Mouse (Mus musculus): ENCODE data around the gene Dclk1. TPM values are rescaled to one million over a fixed set of nuclear protein-coding genes. Genes with fewer than 3 reads are reported as not detected.

The Dclk1 gene
- polyA plus RNA-seq, 1 experiment from 2014 or later: 148 TPM

DNA sequence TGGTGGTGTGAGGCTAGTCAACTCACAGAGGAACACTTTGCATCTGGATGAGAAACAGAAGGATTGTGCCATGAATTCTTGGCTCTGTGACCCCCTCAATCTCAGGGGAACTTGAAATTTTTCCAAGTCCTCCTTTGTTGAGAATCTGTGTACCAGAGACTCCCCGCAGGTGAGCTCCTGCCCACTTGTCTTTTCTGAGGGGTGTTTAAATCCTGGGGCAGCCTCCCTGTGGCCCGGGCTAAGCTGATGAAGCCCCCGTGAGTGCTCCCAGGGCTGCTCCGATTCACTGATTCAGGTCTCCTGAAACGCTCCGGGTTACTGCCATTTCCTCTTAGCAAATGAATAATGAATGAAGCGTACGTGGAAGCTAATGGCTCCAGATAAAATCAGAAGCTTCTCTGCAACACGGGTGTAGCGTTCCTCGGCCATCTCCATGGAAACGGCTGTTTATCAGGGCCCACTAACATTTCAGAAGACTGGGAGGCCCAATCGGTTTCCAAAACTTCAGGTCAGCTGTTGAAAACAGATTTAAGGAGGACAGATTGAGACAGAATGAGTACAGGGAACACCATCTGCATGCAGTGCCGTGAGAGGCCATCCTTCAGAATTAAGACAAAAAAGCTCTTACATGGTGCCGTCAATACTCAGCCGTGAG is 105.3 kb downstream of the Dclk1 start:
- no peak overlapping the region for H3K9ac ChIP-seq
- no peaks in the 10 kb centered on the region for H3K27me3 ChIP-seq
- 16% methylated on average over 16 of the region's 16 CpGs for WGBS
- H3K4me3 ChIP-seq (replicated peaks): no peak overlapping the region
- no peaks in the 10 kb centered on the region for H3K36me3 ChIP-seq (replicated peaks)
- peaks cover 58% of the 10 kb centered on the region for H3K4me1 ChIP-seq
- ATAC-seq (ENCODE audit: low FRiP score): 0 out of 2 replicates have a peak, but pooled peaks have one; percentile 9
- peak overlapping the region; percentile 35 for H3K4me2 ChIP-seq
- H3K27ac ChIP-seq: peak overlapping the region; percentile 83
- no peaks in the 10 kb centered on the region for H3K9me3 ChIP-seq

- Histone ChIP-seq H3K4me2 (peak overlapping the region; percentile 35), H3K27ac (peak overlapping the region; percentile 83), H3K9me3 (no peaks in the 10 kb centered on the region), H3K36me3 (replicated peaks) (no peaks in the 10 kb centered on the region), H3K27me3 (no peaks in the 10 kb centered on the region), H3K4me1 (peaks cover 63% of the 10 kb centered on the region), H3K9ac (no peak overlapping the region), H3K4me3 (replicated peaks) (no peak overlapping the region)
- WGBS: 79% methylated on average over 5 of the region's 5 CpGs
- ATAC-seq (ENCODE audit: low FRiP score): no peak
These were observed 105.8 kb downstream of the Dclk1 start for GRCm38 (mm10) chr3:55348026-55348390.

- H3K4me3 ChIP-seq (replicated peaks): no peak overlapping the region
- H3K27ac ChIP-seq: 0 out of 2 replicates have a peak overlapping the region, but pooled peaks have one; percentile 5
- 70% methylated on average over 2 of the region's 2 CpGs for WGBS
- no peaks in the 10 kb centered on the region for H3K36me3 ChIP-seq (replicated peaks)
- H3K27me3 ChIP-seq: no peaks in the 10 kb centered on the region
- H3K4me1 ChIP-seq: peaks cover 74% of the 10 kb centered on the region
- H3K9me3 ChIP-seq: no peaks in the 10 kb centered on the region
- ATAC-seq (ENCODE audit: low FRiP score): no peak
- no peak overlapping the region for H3K9ac ChIP-seq
- no peak overlapping the region for H3K4me2 ChIP-seq
These were observed 108.0 kb downstream of the Dclk1 start for GRCm38 (mm10) chr3:55350194-55350593.

DNA sequence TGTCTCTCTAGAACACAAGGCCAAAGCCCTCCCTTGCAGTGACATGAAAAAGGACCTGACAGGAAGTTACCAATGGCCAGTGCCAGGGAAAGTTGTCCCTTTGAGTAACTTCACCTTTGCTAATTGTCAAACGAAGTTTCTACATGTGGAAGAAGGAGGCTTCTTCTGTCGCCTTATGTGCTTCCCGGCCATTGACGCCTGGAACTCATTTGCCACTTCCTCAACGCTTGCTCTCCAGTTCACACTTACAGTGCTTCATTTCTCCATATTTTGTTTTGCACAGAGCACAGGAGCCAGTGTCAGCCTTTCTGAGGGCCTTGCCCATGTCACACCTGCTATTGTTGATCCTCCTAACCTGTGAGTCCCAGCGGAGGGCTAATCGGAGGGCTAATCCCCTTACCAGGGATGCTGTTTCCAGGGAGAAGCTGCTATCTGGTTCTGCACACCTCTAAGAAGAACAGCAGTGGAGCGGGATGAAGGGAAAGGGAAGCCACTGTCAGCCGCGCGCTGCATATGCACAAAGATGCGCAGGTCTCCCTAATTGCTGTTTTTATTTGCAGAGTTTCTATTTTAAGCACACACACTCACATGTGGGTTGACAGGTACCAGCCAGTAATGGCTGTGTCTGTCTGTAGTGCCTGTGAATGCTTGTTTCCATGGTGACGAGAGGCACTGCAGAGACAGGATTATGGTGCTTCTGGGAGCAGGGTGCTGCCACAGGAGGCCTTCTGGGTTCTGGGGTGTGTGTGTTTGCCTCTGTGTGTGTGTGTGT is 109.3 kb downstream of the Dclk1 start:
- H3K4me3 ChIP-seq (replicated peaks): no peak overlapping the region
- H3K9ac ChIP-seq: 0 out of 2 replicates have a peak overlapping the region, but pooled peaks have one; percentile 22
- peak overlapping the region; percentile 33 for H3K4me2 ChIP-seq
- no peaks in the 10 kb centered on the region for H3K9me3 ChIP-seq
- peaks cover 73% of the 10 kb centered on the region for H3K4me1 ChIP-seq
- 30% methylated on average over 13 of the region's 13 CpGs for WGBS
- no peaks in the 10 kb centered on the region for H3K27me3 ChIP-seq
- H3K36me3 ChIP-seq (replicated peaks): no peaks in the 10 kb centered on the region
- peak overlapping the region; percentile 93 for H3K27ac ChIP-seq
- ATAC-seq (ENCODE audit: low FRiP score): peak; percentile 88

GRCm38 (mm10) chr3:55352529-55352928 is 110.4 kb downstream of the Dclk1 start:
- no peak for ATAC-seq (ENCODE audit: low FRiP score)
- Histone ChIP-seq H3K27ac (peak overlapping the region; percentile 93), H3K4me2 (no peak overlapping the region), H3K36me3 (replicated peaks) (no peaks in the 10 kb centered on the region), H3K27me3 (no peaks in the 10 kb centered on the region), H3K4me3 (replicated peaks) (no peak overlapping the region), H3K9me3 (no peaks in the 10 kb centered on the region), H3K9ac (0 out of 2 replicates have a peak overlapping the region, but pooled peaks have one; percentile 22), H3K4me1 (peaks cover 62% of the 10 kb centered on the region)
- WGBS: 76% methylated on average over 14 of the region's 14 CpGs

DNA sequence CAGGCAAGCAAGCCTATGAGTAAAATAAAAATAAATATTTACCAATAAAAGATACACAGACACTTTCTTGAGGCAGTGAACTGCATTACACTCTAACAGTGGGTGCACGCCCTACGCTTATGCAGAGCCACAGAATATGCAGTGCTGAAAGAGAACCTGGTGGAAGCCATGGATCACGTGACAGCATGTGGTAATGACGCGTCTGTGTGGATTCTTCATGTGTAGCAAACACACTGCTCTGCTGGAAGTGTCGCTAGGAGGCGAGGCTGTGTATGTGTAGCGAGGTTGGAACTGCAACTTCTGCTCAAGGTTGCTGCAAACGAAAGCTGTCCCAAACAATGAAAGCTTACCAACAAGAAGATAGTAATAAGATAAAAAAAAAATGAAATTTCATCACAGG is 111.0 kb downstream of the Dclk1 start:
- WGBS: 87% methylated on average over 9 of the region's 9 CpGs
- Histone ChIP-seq H3K4me2 (no peak overlapping the region), H3K36me3 (replicated peaks) (no peaks in the 10 kb centered on the region), H3K27me3 (no peaks in the 10 kb centered on the region), H3K4me1 (peaks cover 56% of the 10 kb centered on the region), H3K9me3 (no peaks in the 10 kb centered on the region), H3K4me3 (replicated peaks) (no peak overlapping the region), H3K27ac (peak overlapping the region; percentile 93; the same call in 1 of the 2 replicates), H3K9ac (no peak overlapping the region)
- no peak for ATAC-seq (ENCODE audit: low FRiP score)

DNA sequence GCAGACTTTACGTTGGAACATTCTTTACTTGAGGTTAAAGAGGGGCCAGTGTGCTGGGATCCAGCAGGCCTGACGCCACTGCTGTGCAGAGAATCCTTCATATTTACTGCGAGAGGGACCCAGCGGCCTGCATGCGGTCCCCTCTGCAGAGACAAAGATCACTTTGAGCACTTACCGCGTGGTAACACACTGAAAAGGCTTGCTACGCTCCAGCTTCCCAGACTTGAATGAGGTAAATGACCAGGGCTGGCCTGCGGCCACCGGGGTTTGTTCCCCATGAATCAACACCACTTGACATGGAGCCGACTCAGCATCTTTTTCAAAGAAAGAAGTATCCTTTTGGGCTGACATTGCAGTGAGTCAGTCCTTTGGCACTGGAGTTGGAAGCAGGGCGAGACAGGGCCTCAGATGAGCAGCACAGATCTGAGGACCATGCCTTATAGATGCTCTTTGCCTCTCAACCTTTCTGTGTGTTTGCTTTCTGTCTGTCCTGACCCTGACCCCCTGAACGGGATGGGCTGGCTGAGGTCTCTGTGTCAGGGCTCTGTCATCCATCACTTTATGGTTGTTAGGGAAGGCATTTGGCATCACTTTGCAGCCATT is 111.8 kb downstream of the Dclk1 start:
- Histone ChIP-seq H3K9me3 (no peaks in the 10 kb centered on the region), H3K4me3 (replicated peaks) (no peak overlapping the region), H3K27ac (peak overlapping the region; percentile 36; the same call in 1 of the 2 replicates), H3K9ac (no peak overlapping the region), H3K4me1 (peaks cover 47% of the 10 kb centered on the region), H3K27me3 (no peaks in the 10 kb centered on the region), H3K36me3 (replicated peaks) (no peaks in the 10 kb centered on the region), H3K4me2 (no peak overlapping the region)
- WGBS: 42% methylated on average over 13 of the region's 13 CpGs
- ATAC-seq (ENCODE audit: low FRiP score): peak; percentile 9; the same call in 1 of the 2 replicates

GRCm38 (mm10) chr3:55354765-55355164 is 112.6 kb downstream of the Dclk1 start:
- 26% methylated on average over 3 of the region's 3 CpGs for WGBS
- ATAC-seq (ENCODE audit: low FRiP score): no peak
- Histone ChIP-seq H3K4me1 (peaks cover 40% of the 10 kb centered on the region), H3K27ac (no peak overlapping the region), H3K9ac (no peak overlapping the region), H3K4me2 (no peak overlapping the region), H3K27me3 (no peaks in the 10 kb centered on the region), H3K36me3 (replicated peaks) (no peaks in the 10 kb centered on the region), H3K4me3 (replicated peaks) (no peak overlapping the region), H3K9me3 (no peaks in the 10 kb centered on the region)

GRCm38 (mm10) chr3:55358486-55358885 is 116.3 kb downstream of the Dclk1 start:
- ATAC-seq (ENCODE audit: low FRiP score): no peak
- no peak overlapping the region for H3K27ac ChIP-seq
- H3K27me3 ChIP-seq: no peaks in the 10 kb centered on the region
- WGBS: 94% methylated on average over 8 of the region's 8 CpGs
- peaks cover 8% of the 10 kb centered on the region for H3K4me1 ChIP-seq
- H3K9ac ChIP-seq: no peak overlapping the region
- H3K4me3 ChIP-seq (replicated peaks): no peak overlapping the region
- H3K9me3 ChIP-seq: no peaks in the 10 kb centered on the region
- no peak overlapping the region for H3K4me2 ChIP-seq
- H3K36me3 ChIP-seq (replicated peaks): no peaks in the 10 kb centered on the region

DNA sequence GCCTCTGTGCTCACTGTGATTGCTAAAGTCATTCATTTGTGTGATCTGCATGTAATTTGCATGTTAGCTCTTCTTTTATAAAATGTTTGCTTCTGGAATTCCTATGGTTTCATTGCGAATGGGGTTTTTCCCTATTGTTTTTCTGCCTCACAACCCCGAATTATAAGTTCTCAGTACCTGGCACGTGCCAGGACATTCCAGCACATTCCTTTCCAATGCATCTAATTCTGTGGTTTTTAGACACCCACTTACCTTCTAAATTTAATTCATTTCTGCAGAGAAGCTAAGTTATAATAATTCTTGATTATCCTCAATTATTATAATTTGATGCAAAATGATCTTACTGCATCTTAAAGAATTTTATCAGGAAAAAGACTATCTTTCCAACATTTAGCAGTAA is 118.7 kb downstream of the Dclk1 start:
- ATAC-seq (ENCODE audit: low FRiP score): no peak
- Histone ChIP-seq H3K36me3 (replicated peaks) (no peaks in the 10 kb centered on the region), H3K27me3 (no peaks in the 10 kb centered on the region), H3K9ac (no peak overlapping the region), H3K4me1 (no peaks in the 10 kb centered on the region), H3K4me2 (no peak overlapping the region), H3K27ac (no peak overlapping the region), H3K9me3 (no peaks in the 10 kb centered on the region), H3K4me3 (replicated peaks) (no peak overlapping the region)
- WGBS: 87% methylated on average over 3 of the region's 3 CpGs

GRCm38 (mm10) chr3:55367166-55367565 is 125.0 kb downstream of the Dclk1 start:
- Histone ChIP-seq H3K36me3 (replicated peaks) (no peaks in the 10 kb centered on the region), H3K27ac (no peak overlapping the region), H3K4me1 (no peaks in the 10 kb centered on the region), H3K4me3 (replicated peaks) (no peak overlapping the region), H3K4me2 (no peak overlapping the region), H3K9me3 (no peaks in the 10 kb centered on the region), H3K9ac (no peak overlapping the region), H3K27me3 (no peaks in the 10 kb centered on the region)
- WGBS: 79% methylated on average over 8 of the region's 8 CpGs
- 0 out of 2 replicates have a peak, but pooled peaks have one; percentile 17 for ATAC-seq (ENCODE audit: low FRiP score)

- no peak overlapping the region for H3K4me3 ChIP-seq (replicated peaks)
- WGBS: 84% methylated on average over 7 of the region's 7 CpGs
- H3K27me3 ChIP-seq: no peaks in the 10 kb centered on the region
- no peak overlapping the region for H3K9ac ChIP-seq
- no peak overlapping the region for H3K27ac ChIP-seq
- no peaks in the 10 kb centered on the region for H3K9me3 ChIP-seq
- no peak for ATAC-seq (ENCODE audit: low FRiP score)
- no peaks in the 10 kb centered on the region for H3K36me3 ChIP-seq (replicated peaks)
- H3K4me1 ChIP-seq: peaks cover 3% of the 10 kb centered on the region; the same call in 1 of the 2 replicates
- H3K4me2 ChIP-seq: no peak overlapping the region
These were observed 127.0 kb downstream of the Dclk1 start for GRCm38 (mm10) chr3:55369156-55369555.

Measured in forebrain, embryonic 12.5 days (tissue).